Mouse (Mus musculus) CH12.LX (cell line): Measurements from ENCODE around the gene 4930438A08Rik.

Experiments used
- BHLHE40 ChIP-seq: IDR thresholded peaks from 2 replicates; pipeline ENCODE4 v1.6.1; 2011; ENCODE audit warnings: mild to moderate bottlenecking, low read depth, low read length, improper control_type of control experiment
- CHD2 ChIP-seq: IDR thresholded peaks from 2 replicates; pipeline ENCODE4 v1.6.1; 2011; ENCODE audit warnings: low read length, improper control_type of control experiment
- CTCF ChIP-seq, 2 experiments: IDR thresholded peaks in 1 of 2; conservative IDR thresholded peaks in 1 of 2; 2 replicates each; pipeline ENCODE4 v1.5.1; 2011 to 2012; ENCODE audit warnings: low read depth in 2 of 2, low read length in 2 of 2, improper control_type of control experiment in 1 of 2, inconsistent platforms in 1 of 2, mild to moderate bottlenecking in 1 of 2, moderate library complexity in 1 of 2
- EP300 ChIP-seq: IDR thresholded peaks from 2 replicates; pipeline ENCODE4 v1.6.1; 2011; ENCODE audit warnings: low read length, improper control_type of control experiment
- MAFK ChIP-seq: IDR thresholded peaks from 2 replicates; pipeline ENCODE4 v1.6.1; 2011; ENCODE audit warnings: low read length, improper control_type of control experiment; ENCODE audit not compliant: insufficient replicate concordance
- MAX ChIP-seq: IDR thresholded peaks from 2 replicates; pipeline ENCODE4 v1.6.1; 2011; ENCODE audit warnings: low read length, improper control_type of control experiment
- MXI1 ChIP-seq: IDR thresholded peaks from 2 replicates; pipeline ENCODE4 v1.6.1; 2011; ENCODE audit warnings: mild to moderate bottlenecking, low read depth, low read length, improper control_type of control experiment
- NELFE ChIP-seq: IDR thresholded peaks from 2 replicates; pipeline ENCODE4 v1.6.1; 2011; ENCODE audit warnings: low read depth, low read length, improper control_type of control experiment
- NRF1 ChIP-seq: IDR thresholded peaks from 2 replicates; pipeline ENCODE4 v1.6.1; 2014; ENCODE audit warnings: low read depth, mild to moderate bottlenecking, inconsistent platforms, low read length, improper control_type of control experiment, moderate library complexity
- RCOR1 ChIP-seq: conservative IDR thresholded peaks from 2 replicates; pipeline ENCODE4 v1.6.1; 2012; ENCODE audit warnings: low read depth, mild to moderate bottlenecking, inconsistent platforms, low read length, improper control_type of control experiment
- TBP ChIP-seq: conservative IDR thresholded peaks from 2 replicates; pipeline ENCODE4 v1.6.1; 2011; ENCODE audit warnings: low read depth, low read length, improper control_type of control experiment
- TCF12 ChIP-seq: IDR thresholded peaks from 2 replicates; pipeline ENCODE4 v1.6.1; 2014; ENCODE audit warnings: low read depth, mild to moderate bottlenecking, inconsistent platforms, low read length, improper control_type of control experiment
- UBTF ChIP-seq: IDR thresholded peaks from 2 replicates; pipeline ENCODE4 v1.6.1; 2012; ENCODE audit warnings: low read depth, mild to moderate bottlenecking, inconsistent platforms, low read length, improper control_type of control experiment, moderate library complexity
- USF1 ChIP-seq: IDR thresholded peaks from 2 replicates; pipeline ENCODE4 v1.6.1; 2014; ENCODE audit warnings: low read depth, mild to moderate bottlenecking, inconsistent platforms, low read length, improper control_type of control experiment

- TF ChIP-seq CTCF (conservative IDR thresholded peaks at IDR 0.05 in 1 of 2, IDR thresholded peaks at IDR 0.05 in 1 of 2; ENCODE audit: low read depth in 2 of 2, low read length in 2 of 2) (no peak), MXI1 (no peak), NRF1 (no peak), MAFK (no peak), BHLHE40 (no peak), RCOR1 (no peak), CHD2 (no peak), NELFE (no peak), TBP (no peak), EP300 (no peak), UBTF (no peak), MAX (no peak), USF1 (no peak), TCF12 (no peak)
Measured at GRCm38 (mm10) chr11:58308661-58309060, 34.1 kb downstream of the 4930438A08Rik start.
